Mouse (Mus musculus) right cerebral cortex, postnatal 36 days (tissue): Measurements from ENCODE around the gene Itih2.

Source experiments
- DNase-seq, 2 experiments: peaks; one replicate each; pipeline ENCODE4 v3.0.0; 2022; ENCODE audit warnings: low spot score in 2 of 2, mixed read lengths in 1 of 2

Itih2 gene

DNA sequence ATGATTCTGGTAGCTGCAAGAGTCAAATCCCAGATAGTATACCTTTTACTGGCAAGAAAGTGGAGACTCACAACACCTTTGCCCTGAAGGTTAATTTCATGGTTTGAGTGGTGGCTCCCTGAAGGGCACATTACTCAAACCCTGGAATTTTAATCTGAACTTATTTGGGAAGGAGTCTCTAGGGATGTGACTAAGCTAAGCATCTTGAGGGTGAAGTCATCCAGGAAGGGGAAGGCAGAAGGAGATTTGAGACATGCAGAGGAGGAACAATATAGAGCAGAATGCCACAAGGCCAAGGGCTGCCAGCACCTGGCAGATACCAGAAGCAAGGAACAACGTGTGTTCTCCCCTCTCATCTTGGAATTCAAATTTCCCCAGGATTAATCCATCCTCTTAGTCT lies 12.4 kb downstream of the Itih2 start:
- DNase-seq: no peak

DNA sequence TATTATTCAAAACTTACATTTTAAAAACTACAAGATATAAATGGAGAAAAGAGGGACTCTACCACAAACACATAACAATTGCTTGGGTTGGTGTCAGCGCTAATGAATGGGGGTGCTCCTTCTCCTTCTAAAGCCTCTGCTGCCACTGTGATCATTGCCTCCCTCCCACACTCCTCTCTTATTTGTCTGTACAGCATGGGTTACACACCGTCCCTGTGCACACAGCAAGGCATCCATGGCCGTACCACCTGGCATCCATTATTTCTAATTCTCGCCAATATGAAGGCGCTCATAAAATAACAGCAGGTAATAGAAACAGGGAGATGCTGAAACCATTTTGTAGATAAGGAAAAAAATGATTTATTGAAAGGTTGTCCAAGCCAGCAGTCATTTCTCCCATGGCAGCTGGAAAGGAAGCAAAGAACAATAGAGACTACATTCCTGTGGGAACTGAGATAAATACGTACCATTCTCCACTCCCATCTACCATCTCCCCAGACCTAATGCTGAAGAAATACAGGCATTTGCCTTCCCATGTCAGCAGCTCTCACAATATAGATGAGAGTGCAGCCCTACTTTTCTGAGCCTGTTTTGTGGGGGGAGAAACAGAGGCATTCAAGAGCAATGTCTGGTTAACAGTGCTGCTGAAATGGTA lies 22.5 kb downstream of the Itih2 start:
- DNase-seq: no peak

DNA sequence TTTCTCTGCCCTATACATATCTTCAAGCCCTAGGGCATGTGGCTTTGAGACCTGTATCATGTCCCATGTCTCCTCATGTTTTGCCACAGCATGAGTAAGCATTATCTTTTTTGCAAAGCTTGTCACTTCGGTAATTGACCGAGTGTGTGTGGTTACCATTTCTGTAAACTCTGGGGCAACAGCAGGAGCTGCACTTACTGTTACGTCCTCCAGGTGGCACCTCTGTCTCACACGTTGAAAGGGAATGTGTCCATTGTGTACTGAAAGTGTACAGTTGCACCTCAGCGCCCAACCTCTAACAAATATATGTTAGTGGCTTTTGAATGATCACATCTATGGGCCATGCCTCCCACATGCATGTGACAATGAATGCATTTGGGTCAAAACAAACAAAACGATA lies 30.0 kb downstream of the Itih2 start:
- DNase-seq: peak in 1 of 2 experiments; percentile 24

DNA sequence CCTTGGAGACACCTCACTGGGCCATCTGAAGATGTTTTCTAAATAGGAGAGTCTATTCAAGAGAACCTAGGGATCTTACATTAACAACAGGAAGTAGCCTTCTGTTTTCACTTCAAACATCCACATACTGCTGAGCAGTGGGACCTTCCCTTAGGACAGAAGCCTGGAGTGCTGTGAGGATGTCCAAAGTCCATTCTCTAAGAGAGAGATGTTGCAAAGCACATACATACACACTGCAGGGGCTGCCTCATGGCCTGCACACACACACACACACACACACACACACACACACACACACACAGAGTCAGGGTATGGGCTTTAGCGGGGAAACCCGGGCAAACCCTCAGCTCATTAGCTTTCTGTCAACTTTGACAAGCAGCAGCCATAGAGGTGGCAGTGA lies 30.7 kb downstream of the Itih2 start:
- DNase-seq: no peak

DNA sequence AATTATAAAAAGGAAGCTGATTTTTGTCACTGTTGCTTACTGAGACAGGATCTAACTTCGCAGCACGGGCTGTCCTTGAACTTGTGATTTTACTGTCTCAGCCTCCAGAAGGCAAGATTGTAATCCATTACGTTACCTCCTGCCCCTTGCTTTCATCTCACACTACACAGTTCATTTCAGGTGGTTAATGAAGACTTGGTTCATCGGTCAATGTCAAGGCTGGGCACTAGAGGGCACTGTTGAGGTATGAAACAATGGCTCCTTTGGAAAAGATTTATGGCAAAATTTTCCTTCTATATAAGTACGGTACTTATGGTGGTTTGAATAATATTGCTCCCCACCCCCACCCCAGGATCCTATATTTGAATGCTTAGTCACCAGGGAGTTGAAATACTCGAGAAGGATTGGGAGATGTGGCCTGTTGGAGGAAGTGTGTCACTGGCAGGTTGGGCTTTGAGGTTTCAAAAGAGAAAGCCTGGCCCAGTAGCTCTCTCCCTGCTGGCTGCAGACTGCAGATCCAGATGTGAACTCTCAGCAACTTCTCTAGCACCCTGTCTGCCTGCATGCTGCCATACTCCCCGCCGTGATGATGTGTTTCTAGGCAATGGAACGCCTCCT lies 32.5 kb downstream of the Itih2 start:
- DNase-seq: peak in 1 of 2 experiments; percentile 19

DNA sequence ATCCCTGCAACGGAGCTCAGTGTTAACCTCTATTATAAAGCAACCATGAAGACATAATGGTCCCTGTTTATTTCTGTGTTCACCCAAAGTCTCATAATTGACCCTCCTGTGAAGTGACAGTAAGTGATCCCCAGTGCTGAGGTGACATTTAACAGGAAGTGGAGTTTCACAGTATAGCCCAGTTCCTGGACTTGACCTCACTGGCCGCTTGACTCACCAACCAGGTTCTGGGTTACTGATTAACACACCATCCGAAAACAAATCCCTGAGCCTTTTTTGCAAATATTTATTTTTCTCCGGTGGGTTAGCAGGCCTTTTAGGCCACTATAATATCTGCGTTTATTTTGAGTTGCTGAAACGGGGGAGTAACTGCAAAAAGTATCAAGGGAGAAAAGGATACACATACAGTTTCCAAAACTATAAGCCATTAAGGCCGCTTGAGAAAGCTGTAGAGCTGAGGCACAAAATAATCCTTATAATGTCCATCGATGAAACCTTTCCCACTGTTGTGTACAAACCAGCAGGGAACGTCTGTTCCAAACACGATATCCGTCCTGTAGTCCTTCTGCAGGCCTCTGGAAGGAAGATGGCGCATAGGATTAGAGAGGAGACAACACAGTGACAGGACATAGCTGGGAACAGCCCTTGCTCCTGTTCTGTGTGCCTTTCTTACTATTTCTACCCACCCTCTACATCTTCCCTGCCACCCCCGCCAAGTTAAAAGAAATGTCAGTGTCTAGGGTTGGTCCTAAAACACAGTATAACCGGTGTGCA lies 36.7 kb downstream of the Itih2 start:
- no peak for DNase-seq

DNA sequence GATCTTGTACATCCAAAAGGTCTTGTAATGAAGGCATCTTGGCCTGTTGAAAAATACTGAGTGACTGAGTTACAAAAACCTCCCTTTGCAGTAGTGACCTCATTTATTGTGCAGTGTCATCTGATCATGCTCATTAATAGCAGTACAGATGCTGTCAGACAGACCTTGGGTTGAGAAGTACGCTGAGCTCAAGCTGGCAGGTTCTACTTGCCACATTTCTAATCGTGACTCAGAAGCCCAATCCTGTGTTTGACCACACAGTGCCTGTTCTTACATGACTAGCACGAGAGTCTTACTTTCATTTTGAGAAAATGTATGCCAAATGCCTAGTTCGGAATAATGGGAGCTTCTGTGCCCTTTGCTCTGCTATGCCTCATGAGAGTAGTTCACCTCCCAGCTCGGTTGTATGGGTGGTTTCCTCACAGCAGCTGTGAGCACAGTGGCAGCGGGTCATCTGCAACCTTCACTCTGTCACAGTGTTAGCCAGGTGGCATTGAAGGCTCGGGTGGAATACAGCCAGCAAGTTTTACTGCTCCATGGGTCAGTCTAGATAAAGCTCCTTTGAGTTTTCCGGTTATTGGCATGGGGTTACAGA lies 43.8 kb downstream of the Itih2 start:
- DNase-seq: no peak

DNA sequence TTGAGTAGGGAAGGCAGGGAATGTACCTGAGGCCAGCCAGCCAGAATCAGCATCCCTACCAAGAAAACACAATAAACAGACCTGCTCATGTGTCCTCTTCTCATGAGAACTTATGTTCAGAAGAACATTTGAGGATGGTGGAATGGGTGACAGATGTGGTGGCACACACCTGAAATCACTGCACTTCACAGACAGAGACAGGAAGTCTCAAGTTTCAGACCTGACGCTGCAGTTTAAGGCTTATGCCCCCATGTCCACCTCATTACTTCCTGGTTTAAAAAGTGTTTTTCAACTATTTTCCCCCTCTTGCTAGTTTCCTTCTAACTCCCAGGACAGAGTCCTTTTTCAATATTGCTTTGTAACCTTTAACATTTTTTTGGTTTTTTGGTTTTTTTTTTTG lies 48.5 kb downstream of the Itih2 start:
- DNase-seq: no peak

DNA sequence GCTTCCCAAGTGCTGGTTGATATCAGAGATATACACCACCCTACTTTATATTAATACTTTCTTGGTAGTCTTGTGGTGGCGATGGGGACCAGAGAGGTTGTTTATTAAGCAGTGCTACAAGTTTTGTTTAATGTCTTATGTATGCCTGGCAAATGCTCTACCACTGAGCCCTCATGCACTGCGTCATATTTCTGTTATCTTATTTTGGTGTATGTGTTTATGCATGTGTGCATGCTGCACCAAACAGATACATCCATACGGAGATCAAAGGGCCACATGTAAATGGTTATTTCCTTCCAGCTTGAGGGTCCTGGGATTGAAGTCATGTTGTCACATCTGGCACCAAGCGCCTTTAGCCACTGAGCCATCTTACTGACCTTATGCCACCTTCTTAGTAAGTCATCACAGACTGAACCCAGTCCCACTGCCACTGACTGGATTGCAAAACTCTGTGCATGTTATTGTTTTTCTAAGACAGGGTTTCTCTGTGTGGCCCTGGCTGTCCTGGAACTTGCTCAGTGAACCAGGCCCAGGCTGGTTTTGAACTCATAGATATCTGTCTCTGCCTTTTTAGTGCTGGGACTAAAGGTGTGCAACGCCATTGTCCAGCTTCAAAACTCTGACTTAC lies 49.6 kb downstream of the Itih2 start:
- DNase-seq: no peak

DNA sequence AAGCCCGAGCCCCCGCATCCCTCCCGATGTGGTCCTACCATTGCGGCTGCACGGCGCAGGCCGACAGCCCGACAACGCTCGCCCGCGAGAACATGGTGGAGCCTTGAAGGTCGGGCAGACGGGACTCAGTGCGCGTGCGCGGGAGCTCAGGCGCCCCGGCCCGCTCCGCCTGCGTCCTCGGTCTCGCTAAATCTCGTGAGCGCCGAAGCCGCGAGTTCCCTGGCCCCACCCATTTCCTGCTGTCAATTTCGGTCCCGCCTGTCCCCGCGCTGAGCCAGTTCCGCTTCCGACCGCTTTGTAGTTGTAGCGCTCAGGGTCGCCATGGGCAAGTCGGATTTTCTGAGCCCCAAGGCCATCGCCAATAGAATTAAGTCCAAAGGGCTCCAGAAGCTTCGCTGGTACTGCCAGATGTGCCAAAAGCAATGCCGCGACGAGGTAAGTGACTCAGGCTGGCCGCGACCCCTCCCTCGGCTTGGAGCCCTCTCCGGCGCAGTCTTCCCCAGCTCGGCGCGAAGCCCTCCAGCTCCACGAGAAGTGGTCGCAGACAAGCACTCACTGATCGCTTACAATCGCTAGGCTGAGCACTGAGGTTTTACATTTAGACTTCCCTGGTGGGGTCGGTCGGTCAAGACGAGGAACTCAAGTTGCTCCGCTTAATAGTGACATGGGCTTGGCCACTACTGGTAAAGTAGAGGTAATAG lies 50.7 kb downstream of the Itih2 start, which contains the start of the genes Atp5c1 and Kin:
Gene Atp5c1 (minus strand): TSS at position 201 of the 701 bp plus-strand sequence.
Gene Kin (plus strand): TSS at position 284 of the 701 bp plus-strand sequence.
- DNase-seq: peak; percentile 94 to 95

DNA sequence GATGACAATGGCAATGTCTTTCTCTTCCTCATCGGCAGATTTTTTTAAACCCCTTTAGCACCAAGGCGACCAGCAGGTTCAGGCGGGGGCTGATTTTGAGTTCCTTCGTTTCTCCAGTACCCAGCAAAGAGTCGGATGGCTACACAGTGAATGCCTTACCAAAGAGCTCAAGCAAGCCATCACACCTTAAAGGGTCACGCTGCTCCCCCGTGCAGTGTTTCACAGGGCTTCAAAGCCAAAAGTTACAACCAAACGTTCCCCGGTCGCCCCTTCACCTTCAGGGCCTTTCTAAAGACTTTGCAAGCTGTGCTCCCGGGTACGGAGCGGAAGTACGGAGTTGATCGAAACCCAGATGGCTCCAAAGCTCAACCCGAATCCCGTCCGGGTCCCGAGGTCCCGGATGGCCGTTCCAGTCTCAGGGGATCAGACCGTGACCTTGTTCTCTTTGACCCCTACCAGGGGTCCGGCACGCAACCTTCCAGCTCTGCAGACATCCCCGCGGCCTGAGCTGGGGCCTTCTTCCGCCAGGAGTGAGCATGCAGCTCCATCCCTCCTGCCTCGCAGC lies 51.4 kb downstream of the Itih2 start:
- DNase-seq: no peak

DNA sequence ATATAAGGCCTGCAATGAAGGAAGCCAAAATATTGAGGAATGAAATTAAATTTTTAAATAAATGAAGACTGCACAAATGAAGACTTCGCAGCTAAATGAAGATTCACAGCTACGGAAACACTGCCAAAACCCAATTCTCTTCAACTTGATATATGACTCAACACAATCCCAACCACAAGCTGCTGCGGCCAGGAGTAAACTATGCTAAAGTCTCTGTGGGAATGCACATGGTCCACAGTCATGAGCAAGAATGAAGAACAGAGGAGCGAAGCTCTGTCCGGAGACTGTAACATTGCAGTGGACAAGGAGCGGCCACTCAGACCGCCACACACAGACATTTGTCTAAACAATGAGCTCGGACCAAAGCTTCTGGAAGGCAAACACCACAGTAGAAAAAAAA lies 54.5 kb downstream of the Itih2 start:
- DNase-seq: no peak

DNA sequence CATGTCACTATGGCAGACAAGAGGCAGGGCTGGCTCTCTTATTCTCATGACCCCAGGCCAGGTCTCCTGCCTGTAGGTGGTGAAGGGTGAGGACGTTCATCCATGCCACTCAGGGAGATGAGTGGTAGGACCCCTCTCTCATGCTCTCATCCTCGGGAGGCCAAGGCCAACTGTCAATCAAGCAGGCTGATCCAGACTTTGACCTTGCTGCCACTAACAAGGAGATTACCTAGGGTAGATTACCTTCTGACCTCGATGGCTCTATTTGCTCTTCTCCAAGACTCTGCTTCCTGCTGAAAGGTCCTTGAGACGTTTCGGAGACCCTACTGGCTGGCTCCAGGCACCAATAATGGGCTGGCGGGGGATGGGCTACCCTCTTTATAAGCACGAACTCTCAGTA lies 56.7 kb downstream of the Itih2 start:
- DNase-seq: no peak

DNA sequence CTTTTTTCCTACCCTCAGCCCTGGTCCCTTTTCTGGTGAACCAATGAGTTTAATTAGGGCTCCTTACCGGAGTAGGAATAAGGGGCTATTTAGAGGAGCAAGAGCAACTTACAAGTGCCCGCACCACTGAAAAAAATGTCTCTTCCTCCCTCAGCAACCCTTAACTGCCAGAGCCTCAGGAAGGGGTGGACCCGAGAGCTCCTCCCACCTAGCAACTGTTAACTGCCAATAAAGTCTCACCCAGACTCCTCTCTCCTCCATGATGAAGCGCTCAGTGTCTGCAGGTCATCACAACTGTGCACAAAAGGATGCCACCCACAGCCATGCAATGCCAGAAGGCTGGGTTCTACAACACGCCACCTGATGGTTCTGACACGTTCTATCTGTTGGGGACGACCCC lies 59.4 kb downstream of the Itih2 start:
- DNase-seq: no peak

DNA sequence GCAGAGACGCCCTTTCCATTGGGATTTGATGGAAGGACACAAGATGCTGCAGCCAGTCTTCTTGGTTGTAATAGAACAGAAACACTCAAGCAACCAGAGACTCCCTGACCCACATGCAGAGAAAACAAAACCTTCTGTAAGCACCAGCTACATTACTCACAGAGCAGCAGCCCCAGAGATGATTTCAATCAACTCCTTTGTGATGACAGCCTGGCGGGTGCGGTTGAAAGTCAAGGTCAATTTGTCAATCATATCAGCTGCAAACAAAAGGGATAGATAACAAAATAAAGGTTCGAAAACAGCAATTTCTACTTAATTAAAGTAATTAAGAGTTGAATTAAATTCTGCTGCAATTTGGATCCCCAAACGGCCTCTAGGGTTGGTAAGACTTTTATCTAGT lies 72.4 kb downstream of the Itih2 start:
- DNase-seq: no peak

DNA sequence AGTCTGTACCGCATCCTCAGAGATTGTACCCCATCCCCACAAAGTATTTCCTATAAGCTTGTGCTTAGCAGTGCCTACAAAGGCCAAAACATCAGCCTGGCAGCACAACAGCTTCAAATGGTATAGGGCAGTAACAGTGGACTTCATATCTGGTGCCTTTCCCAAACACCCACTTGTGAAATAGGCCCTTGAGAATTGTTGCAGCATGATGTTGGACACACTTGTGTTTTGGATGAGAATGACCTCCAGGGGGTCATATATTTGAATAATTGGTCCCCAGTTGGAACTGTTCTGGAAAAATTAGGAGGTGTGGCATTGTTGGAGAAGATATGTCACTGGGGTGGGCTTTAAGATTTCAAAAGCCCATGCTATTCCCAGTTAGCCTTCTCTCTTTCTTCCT lies 79.2 kb downstream of the Itih2 start:
- no peak for DNase-seq

DNA sequence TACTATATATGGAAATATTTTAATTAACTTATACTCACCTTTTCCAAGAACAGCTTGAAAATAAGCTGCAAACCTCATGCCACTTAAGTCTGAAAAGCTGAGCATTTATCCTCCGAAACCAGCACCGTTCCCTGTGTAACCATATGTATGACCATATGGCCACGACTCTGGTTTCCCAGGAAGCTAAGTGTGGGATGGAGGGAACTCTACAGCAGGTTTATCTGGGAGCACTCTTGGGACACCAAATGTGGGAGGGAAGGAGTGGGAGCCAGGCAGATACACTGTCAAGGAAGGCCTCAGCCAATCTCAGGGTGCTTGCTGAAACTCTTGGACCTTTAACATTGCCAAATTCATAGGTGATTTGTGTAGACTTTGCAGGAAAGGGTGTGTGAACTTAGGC lies 80.3 kb downstream of the Itih2 start:
- DNase-seq: peak; percentile 65 to 78

DNA sequence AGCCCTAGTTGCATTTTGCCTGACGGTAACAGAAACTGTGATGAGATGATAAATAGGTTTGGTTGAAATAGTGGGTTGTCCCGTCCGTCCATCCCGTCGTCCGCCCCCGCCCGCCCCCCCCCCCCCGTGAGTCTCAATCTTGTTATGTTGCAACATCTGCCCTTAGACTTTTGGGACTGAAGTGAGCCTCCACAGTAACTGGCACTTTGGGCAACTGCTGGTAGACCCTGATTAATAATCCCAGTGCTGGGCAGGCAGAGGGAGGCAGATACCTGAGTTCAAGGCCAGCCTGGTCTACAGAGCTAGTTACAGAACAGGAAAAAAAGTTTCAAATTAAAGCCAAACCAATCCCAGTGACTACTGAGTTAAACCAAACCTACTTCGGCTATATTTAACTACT lies 81.7 kb downstream of the Itih2 start:
- no peak for DNase-seq

DNA sequence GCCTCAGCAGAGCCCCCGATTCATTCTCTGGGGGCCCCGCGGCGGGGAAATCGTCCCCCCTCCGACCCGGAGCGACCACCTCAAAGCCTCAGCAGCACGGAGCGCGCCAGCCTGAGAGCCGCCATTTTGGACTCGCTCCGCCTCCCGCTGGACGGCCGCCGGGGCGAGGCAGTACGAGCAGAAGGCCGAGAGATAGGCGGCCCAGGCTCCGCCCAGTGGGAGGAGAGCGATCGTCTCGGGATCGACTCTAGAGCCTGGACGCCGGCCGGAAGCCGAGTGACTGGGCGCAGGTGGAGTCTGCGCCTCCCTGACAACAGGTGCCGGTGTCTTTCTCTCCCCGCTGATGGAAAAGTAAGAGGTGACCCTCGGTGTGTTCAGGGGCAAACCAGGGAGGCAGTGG lies 82.7 kb downstream of the Itih2 start, which contains the start of gene Taf3:
Gene Taf3 (minus strand): TSS at position 136 of the 400 bp plus-strand sequence.
- DNase-seq: peak; percentile 86 to 90

DNA sequence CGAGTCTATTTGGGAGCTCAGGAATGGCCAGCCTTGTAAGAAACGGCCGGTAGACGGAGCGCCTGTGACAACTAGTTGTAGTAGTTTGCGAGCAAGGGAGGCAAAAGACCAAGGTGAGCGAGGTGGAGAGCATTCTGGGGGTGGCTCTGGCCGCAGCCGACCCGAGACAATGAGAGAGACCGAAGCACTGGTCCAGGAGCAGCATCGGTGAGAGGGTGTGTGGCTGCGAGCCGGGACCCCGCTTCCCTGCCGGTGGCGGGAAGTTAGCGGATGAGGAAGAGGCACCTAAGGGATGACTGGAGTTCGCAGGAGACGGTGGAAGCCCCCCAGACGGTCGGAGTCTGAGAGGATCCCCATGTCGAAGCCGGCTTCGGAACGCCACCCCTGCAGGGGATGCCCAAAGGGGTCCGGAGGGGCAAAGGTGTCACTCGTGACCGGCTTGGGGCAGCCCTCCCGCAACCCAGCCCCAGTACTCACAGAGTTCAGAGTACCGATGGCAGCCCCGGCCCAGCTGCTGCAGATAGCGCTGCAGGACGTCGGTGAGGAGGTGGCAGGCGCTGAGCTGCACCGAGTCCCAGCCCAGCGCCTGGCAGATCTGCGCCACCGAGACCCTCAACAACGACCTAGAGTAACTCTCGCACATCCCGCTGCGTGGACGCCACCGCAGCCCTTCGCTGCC lies 83.3 kb downstream of the Itih2 start:
- peak in 1 of 2 experiments; percentile 18 for DNase-seq
